Mouse (Mus musculus): ENCODE measurements around the gene Mybpc3. TPM values are rescaled to one million over a fixed set of nuclear protein-coding genes. Genes with fewer than 3 reads are reported as not detected.

The Mybpc3 gene
- polyA plus RNA-seq, 1 experiment = 0.30 TPM

DNA sequence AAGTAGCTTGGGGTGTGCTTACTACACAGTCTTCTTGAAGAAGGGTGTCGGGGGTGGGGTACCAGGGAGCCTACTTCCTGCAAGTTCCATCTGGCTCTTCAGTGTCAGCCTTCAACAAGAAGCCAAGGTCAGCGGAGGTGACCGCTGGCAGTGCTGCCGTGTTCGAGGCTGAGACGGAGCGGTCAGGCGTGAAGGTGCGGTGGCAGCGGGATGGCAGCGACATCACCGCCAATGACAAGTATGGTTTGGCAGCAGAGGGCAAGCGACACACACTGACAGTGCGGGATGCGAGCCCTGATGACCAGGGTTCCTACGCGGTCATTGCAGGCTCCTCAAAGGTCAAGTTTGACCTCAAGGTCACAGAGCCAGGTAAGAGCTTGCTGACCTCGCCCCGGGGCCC lies 1.1 kb downstream of the Mybpc3 start:
- DNase-seq (ENCODE audit: extremely low spot score in 1 of 2, low spot score in 1 of 2) = no peak

DNA sequence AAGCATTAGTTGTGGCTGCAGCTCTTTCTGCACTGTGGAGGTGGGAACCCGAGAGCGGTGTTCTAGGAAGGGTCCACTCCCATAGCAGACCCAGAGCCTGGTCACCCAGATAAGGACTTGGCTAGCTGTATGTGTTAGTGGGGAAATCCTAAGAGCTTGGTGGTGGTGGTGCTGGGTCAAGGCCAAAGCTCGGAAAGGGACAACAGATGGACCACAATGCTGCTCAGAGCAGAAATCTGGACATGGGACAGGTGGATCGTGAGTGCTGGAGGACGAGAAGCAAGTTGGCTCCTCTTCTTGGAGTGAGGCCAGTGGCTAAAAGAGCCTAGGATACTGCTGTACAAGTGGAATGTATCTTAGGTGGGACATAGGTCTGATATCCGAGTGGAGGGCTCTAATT lies 1.6 kb downstream of the Mybpc3 start:
- no peak for DNase-seq (ENCODE audit: extremely low spot score in 1 of 2, low spot score in 1 of 2)

DNA sequence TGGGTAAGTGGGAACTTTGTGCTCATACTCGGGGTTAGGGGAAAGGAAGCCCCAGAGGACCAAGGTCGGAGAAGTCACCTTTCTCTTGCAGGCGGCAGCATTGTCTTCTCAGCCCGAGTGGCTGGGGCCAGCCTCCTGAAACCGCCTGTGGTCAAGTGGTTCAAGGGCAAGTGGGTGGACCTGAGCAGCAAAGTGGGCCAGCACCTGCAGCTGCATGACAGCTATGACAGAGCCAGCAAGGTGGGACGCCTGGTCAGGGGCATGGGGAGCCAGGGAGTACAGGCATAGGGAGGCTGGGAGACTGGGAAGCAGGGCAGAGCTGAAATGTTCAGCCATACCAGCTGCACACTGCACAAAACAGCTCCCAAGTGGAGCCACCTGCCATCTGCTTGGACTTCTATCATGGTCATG lies 2.3 kb downstream of the Mybpc3 start:
- no peak for DNase-seq (ENCODE audit: extremely low spot score in 1 of 2, low spot score in 1 of 2)

DNA sequence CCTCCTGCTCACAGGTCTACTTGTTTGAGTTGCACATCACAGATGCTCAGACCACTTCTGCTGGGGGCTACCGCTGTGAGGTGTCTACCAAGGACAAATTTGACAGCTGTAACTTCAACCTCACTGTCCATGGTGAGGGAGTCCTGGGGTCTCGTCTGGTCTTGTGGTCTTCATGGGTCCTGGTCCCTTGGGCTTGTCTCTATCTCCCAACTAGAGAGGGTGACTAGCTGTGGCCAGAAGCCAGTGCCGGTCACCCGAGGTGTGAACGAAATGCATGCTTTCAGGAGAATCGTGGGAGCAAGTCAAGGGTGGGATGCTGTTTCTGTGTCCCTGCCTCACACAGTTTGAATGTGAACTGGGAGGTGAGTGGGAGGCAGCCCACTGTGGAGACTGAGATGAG lies 3.1 kb downstream of the Mybpc3 start:
- DNase-seq (ENCODE audit: extremely low spot score in 1 of 2, low spot score in 1 of 2) = no peak

DNA sequence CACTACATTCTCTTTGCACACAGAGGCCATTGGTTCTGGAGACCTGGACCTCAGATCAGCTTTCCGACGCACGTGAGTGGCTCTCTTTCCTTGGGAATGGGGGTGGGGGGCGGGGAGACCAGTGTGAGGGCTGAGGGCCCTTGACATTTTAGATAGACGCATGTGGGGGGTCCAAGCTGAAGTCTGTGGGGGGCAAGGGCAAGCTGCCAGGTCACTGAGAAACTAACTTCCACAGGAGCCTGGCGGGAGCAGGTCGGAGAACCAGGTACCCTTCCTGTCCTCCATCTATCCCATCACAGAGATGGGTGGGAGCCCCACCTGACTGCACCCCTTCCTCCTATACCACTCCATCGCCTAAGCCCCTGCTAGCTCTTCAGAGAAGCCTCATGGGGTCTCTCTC lies 3.6 kb downstream of the Mybpc3 start:
- DNase-seq (ENCODE audit: extremely low spot score in 1 of 2, low spot score in 1 of 2) = no peak

DNA sequence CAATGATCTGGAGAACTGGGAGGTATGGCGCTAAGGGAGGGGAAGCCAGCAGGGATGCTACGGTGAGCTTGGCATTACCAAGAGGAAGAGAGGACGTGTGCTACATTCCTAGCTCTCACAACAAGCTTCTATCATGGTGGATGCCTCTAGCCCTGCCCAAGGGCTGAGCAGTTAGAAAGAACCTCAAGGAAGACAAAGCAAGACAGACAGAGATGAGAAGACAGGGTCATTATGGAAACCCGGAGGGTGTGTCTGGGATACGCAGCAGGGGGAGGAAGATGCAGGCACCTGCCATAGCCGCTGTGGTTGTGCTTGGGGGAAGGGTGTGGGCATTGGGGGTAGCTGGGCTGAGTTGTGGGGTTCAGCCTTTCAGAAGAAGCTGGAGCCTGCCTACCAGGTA lies 5.6 kb downstream of the Mybpc3 start:
- DNase-seq (ENCODE audit: extremely low spot score in 1 of 2, low spot score in 1 of 2) = no peak

DNA sequence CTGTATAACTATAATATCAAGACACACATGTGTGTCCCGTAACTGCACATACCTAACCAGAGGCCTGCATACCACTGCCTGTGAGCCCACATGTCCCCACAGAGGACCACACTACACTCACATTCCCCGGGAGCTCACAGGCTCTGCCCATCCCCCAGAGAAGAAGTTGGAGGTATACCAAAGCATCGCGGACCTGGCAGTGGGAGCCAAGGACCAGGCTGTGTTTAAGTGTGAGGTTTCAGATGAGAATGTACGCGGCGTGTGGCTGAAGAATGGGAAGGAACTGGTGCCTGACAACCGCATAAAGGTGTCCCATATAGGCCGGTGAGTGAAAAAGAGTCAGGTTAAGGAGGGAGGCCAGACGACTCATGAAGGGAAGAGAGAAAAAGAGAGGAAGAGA lies 7.2 kb downstream of the Mybpc3 start:
- DNase-seq (ENCODE audit: extremely low spot score in 1 of 2, low spot score in 1 of 2) = no peak

DNA sequence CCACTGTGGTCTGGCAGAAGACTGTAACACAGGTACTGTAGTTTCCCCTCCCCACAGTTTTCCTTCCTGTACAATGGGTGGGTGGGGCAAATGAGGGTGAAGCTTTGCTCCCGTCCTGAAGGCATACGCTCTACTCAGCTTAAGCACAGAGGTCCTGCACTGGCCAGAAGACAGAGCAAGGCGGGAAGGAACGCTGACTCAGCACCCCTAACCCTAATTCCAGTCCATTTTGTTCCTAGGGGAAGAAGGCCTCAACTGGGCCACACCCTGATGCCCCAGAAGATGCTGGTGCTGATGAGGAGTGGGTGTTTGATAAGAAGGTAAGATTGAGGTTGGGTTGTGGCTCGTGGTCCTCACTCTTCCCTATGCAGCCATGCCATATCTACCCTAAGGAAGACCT lies 10.8 kb downstream of the Mybpc3 start:
- DNase-seq (ENCODE audit: extremely low spot score in 1 of 2, low spot score in 1 of 2) = no peak

DNA sequence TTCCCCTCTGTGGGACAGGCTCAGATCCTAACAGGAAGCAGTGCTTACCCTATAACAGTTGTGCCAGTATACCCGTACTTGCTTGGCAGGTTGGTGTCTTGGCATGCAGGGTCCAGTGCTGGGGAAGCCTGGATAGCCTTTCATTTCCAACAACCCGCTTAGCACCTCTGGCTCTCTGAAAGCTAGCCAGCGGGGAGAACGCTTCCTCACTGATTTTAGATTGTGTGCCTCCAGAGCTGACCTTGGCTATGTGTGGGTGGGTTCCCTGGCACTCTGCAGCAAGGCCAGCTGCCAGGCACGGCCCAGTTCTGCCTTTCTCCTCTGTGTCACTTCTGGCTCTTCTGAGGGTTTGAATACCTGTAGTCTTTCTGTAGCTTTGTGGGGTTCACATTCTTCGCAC lies 12.2 kb downstream of the Mybpc3 start:
- DNase-seq (ENCODE audit: extremely low spot score in 1 of 2, low spot score in 1 of 2) = no peak

DNA sequence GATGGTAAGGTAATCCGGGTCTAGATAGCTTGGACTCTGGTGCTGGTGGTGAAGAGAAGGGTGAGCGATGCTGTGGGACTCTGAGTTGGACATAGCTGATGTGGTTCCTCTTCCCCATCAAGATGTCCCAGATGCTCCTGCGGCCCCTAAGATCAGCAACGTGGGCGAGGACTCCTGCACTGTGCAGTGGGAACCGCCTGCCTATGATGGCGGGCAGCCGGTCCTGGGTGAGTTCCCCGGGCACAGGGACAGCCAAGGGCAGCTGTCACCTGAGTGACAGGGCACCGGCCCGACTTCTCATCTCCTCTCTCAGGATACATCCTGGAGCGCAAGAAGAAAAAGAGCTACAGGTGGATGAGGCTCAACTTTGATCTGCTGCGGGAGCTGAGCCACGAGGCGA lies 13.3 kb downstream of the Mybpc3 start:
- no peak for DNase-seq (ENCODE audit: extremely low spot score in 1 of 2, low spot score in 1 of 2)

DNA sequence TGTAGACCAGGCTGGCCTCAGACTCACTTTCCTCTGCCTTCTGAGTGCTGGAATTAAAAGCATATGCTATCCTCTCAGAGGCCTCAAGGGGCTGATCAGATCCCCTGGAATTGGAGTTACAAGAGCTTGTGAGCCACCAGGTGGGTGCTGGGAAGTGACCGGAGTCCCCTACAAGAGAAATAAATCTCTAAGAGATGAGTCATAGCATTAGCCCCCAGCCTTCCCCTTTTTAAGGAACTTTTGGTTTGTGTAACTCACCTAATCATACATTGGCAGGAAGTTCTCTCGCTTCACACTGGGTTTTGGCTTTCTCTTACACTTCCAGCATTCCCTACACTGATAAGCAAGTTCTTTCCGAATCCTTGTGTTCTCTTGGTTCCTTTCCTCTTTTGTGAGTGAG lies 14.1 kb downstream of the Mybpc3 start:
- DNase-seq (ENCODE audit: extremely low spot score in 1 of 2, low spot score in 1 of 2) = no peak

DNA sequence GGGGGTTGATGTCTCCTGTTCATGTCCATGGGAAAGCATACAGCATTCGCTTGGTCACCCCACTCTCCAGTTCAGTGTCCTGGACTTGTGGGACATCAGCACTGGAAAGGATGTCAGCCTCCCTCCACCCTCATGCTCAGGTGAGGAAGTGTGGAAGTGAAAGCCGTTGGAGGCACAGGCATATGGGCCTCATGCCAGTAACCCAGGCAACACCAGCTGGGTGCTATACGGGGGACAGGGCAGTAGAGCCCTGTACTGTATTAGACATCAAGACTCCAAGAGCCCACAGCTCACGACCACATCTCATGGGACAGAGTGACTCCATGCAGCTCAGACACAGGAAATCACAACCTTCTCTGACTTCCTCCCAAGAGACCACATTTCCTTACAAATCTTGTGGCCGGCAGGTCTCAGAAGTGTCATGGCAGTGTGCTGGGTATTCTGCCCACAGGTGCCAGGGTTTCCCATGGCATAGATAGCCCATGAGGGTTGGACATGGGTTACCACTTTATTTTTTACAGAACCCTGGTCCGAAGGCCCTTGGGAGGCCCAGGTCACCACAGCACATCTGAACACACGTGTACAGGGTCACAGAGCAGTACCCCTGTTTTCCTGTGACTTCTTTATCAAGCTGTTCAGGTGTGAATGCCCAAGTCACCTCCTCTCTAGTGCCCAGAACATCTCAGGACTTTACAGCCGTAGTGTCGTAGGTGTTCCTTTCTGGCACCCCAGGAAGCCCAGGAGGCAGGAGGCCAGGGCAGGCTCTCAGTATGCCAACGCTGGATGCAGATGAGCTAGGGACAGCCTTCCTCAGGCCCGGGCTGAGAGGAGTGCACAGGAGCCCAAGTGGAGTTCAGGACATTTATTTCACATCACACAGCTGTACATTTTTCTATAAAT lies 18.8 kb downstream of the Mybpc3 start:
- no peak for DNase-seq (ENCODE audit: extremely low spot score in 1 of 2, low spot score in 1 of 2)

DNA sequence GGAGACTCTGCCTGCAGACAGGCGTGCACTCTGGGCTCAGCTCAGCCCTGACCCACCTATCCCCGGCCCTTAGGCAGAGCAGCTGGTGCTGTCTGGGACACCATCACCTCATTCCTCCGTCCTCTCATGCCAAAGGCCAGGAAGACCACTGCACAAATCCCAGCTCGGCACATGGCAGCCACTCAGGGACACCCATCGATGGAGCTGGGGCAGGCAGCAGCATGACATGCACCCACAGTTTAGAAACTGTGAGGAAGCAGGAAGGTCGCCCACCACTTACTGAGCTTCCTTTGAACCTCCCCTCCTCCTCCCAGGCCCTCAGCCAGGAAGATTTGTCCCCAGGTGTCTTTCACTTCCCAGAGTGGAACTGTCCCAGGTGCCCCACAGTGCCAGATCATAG lies 19.5 kb downstream of the Mybpc3 start:
- DNase-seq (ENCODE audit: extremely low spot score in 1 of 2, low spot score in 1 of 2) = no peak

DNA sequence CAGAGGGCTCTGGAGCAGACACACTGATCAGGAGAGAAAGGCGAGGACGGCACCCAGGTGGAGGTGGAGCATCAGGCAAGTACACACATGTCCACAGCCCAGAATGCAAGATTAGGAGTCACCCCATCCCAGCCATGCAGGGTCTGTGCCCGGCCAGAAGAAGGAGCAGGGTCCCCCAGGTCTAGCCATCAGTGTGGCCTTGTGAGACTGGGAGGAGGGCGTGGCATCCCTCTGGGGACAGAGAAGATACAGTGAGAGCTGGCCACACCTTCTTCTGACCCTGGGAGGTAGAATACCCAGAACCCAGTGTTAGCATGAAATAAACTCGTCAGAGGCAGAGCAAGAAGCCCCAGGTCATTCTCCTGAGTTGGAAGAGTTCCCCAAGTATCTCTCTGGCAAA lies 21.4 kb downstream of the Mybpc3 start:
- DNase-seq (ENCODE audit: extremely low spot score in 1 of 2, low spot score in 1 of 2) = no peak

DNA sequence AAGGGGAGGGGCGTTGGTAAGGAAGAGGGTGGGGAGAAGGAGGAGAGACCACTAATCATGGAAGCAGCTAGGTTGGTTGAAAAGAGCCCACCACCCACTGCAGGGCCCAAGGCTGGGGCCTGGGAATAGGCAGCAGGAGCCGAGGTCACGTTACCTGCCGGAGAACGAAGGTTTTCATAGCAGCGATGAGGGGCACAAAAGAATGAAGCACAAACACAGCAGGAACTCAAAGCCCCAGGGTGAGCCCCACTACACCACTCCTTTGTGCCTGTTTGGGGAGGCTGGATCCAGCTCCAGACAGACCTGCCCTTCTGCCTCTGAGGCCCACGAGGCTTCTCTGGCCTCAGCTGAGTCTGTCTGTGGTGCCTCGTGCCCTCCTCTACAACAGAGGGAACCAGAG lies 21.8 kb downstream of the Mybpc3 start:
- DNase-seq (ENCODE audit: extremely low spot score in 1 of 2, low spot score in 1 of 2) = no peak

DNA sequence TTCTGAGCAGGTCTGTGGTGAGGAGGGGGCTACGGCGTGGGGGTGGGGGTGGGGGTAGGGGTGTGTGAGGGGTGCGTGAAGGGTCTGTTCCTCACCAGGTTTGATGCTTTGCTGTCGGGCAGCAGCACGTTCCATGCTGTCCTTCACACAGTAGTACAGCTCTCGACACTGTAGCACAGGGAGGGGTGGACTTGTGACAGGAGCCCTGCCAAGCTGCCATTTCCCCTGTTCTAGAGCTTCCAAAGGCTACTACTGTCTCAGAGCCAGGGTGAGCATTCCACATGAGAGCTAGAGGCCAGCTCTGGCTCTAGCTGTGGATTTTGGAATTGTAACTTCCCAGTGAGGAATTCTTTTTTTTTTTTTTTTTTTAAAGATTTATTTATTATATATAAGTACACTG lies 25.0 kb downstream of the Mybpc3 start:
- no peak for DNase-seq (ENCODE audit: extremely low spot score in 1 of 2, low spot score in 1 of 2)

DNA sequence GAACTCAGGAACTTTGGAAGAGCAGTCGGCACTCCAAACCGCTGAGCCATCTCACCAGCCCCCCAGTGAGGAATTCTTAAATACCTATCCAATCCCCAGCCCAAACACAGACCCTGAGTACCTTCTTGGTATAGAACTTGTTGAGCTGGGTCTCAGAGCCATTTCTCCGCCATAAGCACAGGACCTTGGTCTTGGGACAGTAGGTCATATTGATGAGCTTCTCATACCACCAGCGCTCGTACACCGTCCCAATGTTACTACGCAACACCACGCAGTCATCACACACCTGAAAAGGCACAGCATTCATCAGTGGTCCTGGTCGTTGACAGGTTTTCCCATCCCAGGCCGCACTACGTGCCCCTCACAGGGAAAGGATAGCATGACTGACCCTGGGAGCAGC lies 25.5 kb downstream of the Mybpc3 start:
- DNase-seq (ENCODE audit: extremely low spot score in 1 of 2, low spot score in 1 of 2) = no peak

DNA sequence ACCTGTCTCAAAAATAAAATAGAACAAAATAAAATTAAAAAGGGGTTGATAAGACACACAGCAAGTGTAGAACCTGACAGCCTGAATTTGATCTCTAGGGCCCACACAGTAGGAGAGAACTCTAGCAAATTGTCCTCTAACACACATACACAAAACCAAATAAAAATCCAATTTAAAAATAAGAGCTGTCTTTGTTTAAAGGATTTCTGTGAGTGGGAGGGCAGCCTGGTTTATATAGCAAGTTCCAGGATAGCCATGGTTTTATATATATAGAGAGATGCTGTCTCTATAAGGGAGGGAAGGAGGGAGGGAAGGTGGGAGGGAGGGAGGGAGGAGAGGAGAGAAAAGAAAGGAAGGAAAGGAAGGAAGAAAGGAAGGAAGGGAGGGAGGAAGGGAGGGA lies 30.2 kb downstream of the Mybpc3 start:
- DNase-seq (ENCODE audit: extremely low spot score in 1 of 2, low spot score in 1 of 2) = no peak

DNA sequence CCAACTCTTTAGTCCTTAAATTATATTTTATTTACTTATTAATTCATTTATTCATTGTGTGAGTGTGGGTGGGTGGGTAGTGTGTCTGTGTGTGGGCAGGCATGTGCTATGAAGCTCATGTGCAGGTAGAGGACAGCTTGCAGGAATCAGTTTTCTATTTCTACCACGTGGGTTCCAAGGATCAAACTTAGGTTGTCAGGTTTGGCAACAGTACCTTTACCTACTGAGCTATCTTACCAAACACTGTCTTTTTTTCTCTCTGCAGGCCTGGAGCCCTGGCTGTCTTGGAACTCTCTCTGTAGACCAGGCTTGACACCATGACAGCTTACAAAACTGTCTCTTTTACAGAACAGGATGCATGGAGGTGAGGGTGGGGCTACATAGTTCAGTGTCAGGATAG lies 33.4 kb downstream of the Mybpc3 start:
- no peak for DNase-seq (ENCODE audit: extremely low spot score in 1 of 2, low spot score in 1 of 2)

DNA sequence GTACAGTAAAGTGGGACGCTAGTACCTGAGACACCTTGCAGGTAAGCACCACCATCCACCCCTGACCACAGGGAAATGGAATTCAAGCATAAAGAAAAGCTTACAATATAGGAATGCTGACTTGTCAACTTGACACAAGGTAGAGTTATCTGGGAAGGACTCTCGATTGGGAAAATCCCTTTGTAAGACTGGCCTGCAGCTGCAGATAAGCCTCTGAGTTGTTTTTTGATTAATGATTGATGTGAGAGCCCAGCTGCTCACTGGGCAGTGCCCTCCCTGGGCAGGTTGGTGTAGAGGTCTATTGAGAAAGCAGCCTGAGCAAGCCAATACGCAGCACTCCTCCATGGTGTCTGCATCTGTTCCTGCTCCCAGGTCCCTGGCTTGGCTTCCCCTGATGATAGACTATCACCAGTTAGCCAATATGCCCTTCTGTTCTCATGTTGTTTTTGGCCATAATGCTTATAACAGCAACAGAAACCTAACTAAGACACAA lies 35.0 kb downstream of the Mybpc3 start:
- no peak for DNase-seq (ENCODE audit: extremely low spot score in 1 of 2, low spot score in 1 of 2)

DNA sequence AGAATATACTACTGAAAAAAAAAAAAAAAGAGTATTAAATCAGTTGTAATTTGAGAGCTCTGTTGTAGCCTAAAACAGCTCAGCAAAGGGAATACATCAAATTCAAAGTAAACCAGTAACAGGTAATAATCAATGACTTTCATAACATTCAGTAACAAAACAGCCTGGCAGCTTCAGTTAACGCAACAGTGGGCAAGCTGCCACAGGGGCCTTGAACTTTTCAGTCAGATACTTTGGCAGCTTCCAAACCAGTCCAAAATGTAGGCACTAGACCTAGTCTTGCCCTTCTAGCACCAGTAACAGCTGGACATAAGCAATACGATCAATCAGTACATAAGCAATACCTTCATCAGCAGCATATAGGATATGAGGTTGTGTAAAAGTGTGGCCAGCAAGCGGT lies 36.1 kb downstream of the Mybpc3 start:
- no peak for DNase-seq (ENCODE audit: extremely low spot score in 1 of 2, low spot score in 1 of 2)

DNA sequence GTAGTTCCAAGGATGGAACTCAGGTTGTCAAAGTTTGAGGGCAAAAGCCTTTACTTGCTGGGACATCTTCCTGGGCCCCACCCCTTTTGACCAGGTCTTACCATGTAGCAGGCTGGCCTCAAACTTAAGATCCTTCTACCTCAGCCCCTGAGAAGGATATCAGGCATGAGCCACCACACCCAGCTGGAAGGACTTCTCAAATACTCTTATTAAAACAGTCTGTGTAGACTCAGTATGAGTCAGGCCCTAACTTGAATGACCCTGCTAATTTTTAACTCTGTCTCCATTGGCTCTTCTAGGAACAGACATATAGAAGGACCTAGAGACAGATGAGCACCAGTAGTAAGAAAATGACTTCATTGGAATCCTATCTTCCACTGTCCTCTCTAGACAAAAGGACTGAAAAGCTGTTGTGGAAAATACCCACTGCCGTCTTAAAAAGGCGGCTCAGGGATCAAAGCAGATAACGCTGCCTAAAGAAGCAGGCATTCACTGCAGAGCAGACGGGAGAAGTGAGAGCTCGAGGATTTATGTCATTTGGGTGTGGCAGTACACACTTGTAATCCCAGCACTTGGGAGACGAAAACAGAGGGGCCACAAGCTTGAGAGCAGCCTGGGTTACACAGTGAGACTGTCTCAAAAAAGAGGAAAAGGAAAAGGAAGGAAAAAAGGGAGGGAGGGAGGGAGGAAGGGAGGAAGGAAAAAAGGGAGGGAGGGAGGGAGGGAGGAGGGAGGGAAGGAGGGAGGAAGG lies 39.2 kb downstream of the Mybpc3 start:
- no peak for DNase-seq (ENCODE audit: extremely low spot score in 1 of 2, low spot score in 1 of 2)
